Mouse (Mus musculus) retina, postnatal 1 day (tissue): Measurements from ENCODE around the gene Cpsf6.

Source experiments
- DNase-seq: peaks from one replicate; pipeline ENCODE4 v3.0.0-alpha.2; 2012

Cpsf6 gene

DNA sequence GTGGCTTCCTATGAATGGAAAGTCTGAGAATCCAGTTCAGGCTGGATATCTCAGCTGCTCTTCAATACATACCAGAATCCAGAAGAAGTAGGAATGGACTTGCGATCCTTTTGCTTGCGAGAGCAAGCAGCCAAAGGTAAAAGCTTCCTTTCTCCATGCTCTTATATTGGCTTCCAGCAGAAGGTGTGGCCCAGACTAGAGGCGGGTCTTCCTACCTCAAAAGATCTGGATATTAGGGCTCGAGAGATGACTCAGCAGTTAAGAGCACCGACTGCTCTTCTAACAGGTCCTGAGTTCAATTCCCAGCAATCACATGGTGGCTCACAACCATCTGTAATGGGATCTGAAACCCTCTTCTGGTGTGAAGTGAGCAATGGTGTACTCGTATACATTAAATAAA, at the start of gene Cpsf6:
TSS of gene Cpsf6 (minus strand) at position 108 of the 400 bp plus-strand sequence.
- no peak for DNase-seq

DNA sequence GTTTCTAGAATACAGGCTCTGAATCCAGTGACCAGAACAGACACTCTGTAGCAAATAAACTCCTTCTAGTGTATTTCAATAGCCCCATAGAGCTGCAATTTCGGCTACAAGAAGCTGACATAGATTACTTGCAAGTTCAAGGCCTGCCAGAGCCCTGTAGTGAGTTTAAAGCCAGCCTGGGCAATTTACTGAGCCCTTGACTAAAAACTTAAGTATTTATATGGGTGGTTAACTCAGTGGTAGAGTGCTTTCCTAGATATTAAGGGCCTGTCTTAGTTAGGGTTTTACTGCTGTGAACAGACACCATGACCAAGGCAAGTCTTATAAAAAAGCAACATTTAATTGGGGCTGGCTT, 46.8 kb upstream of the Cpsf6 start:
- DNase-seq: no peak

DNA sequence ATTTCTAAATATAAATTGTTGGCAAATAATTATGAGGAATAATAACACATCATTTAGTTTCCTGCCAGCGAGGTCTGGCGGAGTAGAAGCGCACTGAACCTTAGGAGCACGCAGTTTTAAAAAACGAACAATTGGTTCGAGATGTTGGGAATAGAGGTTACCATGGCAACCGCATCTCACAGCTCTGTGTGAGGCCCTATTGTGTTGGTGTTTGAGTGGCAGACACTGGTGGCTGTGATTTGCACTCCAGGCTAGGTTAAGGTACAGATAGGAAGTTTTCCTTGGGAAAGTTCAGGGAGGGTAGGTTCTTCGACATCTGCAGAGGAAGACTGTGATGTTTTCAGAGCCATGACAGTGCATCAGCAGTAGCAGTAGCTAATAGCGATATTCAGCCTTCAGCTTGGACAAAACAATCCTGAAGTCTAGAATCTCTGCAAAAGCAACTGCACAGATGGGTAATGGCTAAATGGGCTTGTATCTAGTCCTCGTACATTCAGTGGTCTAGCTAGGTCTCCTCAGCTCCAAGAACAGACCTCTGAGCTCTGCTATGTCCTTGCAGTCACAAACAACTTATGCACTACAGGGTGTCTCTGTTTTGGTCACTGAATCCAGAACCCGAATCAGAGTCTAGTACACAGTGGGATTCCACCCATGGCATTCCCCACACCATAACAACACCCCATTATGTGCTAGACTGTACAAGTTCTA, 46.2 kb upstream of the Cpsf6 start:
- DNase-seq: peak; percentile 67

DNA sequence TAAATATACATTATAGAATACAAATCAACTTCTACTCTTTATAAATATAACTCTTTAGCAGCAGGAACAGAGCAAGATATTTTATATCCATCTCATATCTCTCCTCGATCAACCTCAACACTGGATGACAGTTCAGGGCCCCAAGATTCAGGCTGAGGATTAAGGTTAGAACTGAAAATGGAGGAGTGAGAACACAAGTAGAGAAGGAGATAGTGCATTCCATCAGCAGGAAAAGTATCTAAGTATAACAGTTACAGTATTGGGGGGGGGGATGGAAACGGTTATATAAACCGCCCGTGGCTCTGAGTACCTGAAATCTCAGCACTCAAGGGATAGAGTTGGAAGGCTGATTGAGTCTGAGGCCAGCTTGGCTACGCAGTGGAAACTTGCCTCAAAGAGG, 45.2 kb upstream of the Cpsf6 start:
- no peak for DNase-seq

DNA sequence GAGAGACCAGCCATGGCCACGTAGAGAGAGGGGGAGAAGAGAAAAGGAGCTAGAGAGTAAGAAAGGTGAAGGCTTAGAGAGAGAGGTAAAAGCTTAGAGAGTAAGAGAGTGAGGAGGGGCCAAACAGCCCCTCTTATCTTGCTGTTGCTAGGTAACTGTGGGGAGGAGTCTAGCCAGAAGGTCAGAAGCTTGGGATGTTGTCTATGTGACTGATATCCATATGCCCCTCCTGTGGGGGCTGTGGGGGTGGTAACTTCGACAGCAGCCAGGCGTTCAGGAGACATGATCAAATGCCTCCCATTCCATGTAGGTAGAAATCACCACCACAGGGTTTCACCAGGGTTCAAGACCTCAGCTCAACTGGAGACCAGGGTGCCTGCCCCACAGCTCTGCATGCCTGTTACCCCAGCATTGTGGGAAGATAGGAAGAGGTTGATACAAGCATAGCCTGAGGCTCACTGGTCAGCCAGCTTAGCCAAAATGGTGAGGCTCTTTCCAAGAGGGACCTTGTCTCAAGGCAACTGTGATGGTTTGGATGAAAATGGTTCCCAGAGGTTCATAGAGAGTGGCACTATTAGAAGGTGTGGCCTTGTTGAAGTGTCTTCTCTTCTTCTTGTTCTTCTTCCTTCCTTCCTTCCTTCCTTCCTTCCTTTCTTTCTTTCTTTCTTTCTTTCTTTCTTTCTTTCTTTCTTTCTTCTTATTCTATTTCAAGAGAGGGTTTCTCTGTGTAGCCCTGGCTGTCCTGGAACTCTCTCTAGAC, 44.5 kb upstream of the Cpsf6 start:
- DNase-seq: no peak

GRCm38 (mm10) chr10:117423025-117424002, 43.5 kb upstream of the Cpsf6 start:
- no peak for DNase-seq

DNA sequence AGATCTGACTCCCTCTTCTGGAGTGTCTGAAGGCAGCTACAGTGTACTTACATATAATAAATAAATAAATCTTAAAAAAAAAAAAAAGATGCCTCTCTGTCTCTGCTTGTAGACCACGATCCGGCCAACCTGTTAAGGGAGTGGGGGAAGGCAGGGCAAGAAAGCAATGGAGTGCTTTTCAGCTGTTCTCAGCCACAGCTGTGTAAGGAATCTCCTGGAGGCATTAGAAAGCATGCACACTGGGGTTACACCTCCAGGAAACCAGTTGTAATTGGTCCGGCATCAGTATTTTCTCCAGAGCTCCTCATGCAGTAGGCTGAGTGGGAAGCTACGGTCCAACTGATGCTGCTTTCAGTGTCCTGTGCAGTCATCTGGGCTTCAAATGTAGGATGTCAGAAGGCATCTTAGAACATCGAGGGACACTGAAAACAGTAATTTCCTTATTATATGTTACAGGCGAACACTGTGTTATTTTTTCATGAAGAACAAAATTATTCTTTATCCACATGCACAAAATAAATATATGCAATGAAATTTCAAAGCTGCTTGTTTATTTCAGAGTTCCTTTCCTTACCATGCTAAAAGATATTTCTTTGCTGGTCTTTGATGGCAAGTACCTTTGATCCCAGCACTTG, 42.5 kb upstream of the Cpsf6 start:
- no peak for DNase-seq

GRCm38 (mm10) chr10:117421283-117422107, 41.7 kb upstream of the Cpsf6 start:
- DNase-seq: no peak

GRCm38 (mm10) chr10:117420502-117421282, 40.9 kb upstream of the Cpsf6 start:
- DNase-seq: no peak

GRCm38 (mm10) chr10:117419577-117420290, 39.9 kb upstream of the Cpsf6 start:
- no peak for DNase-seq

DNA sequence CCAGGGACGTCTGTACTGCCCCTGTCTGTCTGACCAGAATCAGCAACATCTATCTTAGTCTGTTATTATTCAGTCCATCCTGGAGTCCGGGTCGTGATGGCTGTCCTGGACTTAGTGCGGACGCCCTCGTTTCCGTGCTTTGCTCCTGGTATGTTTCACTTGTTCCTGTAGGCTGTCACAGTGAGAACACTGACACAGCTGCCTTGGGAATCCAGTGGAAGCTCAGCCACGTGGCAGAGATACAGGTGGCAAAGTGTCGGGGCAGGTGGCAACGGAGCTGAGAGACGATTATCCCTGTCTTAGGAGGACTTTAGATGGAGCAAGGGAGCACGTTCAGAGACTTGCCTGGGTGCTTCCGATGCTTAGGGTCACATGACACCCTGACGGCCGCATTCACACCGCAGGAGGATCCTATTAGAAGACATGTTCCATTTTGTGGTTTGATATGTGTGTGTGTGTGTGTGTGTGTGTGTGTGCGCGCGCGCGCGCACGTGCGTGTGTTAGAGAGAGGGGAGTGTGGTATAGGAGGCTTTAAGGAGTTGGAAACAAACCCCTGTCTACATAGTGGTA, 38.9 kb upstream of the Cpsf6 start:
- peak; percentile 41 for DNase-seq

DNA sequence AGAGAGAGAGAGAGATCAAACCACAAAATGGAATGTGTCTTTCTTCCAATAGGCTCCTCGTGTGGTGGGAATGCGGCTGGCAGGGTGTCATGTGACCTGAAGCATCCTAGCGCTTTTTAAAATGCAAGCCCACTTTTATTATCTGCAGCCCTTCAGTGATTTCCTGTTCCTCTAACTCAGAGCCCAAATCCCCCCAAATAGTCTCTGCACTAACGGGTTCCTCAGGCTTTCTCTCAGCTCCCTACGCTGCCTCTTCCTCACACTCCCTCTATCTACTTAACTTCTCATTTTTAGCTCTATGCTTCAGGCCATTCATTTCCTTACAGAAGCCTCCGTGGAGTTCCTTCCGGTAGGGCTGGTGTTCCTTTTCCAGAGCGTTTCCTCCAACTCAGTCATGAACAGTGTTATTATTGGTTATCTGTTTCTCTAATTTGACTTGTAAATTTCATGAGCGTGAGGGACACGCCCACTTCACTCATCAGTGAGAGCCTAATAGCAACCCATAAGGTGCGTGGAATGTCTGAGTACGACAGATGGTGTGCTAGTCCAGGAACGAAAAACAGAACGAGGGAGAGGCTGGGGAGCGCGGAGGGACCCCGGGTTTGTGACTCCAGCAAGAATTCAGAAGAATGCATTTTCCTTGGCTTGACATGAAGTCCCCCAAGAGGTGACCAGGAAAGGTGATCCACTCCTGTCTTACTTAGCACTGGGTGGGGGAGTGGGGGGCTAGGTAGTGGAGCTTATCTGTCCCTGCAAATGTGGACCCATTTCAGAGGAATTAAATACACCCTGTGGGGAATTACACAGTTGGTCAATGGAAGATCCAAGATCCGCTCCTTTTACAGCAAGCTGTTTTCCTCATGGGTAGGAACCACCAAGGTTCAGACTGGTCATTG, 38.2 kb upstream of the Cpsf6 start:
- DNase-seq: peak; percentile 56

DNA sequence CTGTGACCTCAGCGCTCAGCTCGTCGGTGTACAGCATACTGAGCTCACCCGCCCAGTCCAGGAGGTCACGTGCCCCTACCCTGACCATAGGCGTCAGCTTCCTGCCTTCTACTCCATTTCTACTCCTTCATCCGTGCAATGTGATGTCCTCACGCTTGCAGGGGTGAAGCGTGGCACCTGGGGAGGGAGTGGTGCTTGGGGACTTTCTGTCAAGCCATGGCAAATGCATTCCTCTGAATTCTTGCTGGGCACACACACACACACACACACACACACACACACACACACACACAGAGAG, 37.6 kb upstream of the Cpsf6 start:
- DNase-seq: peak; percentile 48

GRCm38 (mm10) chr10:117416636-117417469, 37.0 kb upstream of the Cpsf6 start:
- DNase-seq: no peak

DNA sequence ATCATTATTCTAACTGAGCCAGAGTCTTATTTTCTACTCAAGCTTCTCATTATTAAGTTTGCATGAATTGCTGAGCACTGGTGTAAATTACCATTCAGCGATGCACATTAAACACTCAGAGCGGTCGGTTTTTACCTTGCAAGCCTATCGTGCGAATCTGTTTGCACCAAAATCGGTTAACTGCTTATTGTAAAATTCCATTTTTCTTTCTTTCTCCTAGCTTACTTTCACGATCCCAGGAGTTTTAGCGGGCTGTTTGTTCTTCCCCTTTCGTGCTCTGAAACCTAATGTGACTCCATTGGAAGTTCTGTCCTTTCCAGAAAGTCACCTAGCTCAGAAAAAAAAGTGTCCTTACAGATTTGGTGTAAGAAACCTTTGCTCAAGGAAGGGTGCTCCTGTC, 36.3 kb upstream of the Cpsf6 start:
- DNase-seq: no peak

DNA sequence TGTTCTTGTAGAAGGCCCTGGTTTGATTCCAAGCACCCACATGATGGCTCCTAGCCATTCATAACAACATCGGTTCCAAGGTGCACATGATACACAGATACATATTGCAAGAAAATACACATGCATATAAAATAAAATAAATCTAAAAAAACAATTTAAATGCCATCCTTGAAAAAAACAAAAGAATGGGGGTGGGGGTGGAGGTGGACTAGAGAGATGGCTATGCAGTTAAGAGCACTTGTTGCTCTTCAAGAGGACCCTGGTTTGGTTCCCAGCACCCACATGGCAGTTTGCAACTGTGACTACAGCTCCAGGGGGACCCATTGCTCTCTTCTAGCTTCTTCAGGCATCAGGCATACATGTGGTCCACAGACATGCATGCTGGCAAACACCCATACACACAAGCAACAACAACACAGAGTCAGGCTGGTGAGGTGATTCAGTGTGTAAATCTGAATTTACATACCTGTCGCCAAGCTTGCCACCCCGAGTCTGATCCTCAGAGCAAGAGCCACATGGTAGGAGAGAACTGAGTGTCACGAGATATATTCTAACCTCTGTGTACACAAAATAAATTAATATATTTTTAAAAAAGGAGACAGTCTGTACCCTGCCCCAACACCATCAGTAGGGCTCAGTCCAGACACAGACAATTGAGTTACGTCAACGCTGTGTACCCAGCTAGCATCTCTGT, 35.7 kb upstream of the Cpsf6 start:
- no peak for DNase-seq

GRCm38 (mm10) chr10:117414726-117415125, 34.9 kb upstream of the Cpsf6 start:
- no peak for DNase-seq
